In the genomic region with DNA sequence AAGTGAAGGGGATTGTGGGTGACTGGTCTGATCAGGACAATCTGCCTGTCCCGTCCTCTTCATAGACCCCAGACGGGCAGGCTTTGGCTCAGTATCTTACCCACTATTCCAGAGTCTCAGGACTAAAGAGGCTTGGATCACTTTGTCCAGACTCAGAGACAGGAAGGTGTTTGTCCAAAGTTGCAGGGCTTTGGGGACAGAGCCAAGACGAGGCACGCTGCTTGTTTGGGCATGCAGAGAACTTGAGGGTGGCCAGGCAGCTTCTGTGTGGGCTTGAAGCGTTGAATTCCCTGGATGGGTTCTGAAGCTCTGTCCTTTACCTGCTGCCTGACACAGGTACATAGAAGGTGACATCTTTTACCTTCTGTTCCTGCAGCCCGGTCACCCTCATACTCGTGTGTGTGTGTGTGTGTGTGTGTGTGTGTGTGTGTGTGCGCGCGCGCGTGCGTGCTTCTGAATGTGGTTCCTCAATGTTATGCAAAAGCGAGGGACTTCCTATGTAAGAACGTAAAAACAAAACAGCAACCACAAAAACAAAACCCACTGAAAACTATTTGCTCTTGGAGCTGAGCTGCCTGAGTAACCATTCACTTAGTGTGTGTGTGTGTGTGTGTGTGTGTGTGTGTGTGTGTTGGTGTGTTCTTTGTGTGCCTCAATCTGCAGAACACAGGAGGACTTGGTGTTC, we compare ENCODE assay signal across 13 mouse cellular contexts. TPM values are rescaled to one million over a fixed set of nuclear protein-coding genes. Genes with fewer than 3 reads are reported as not detected.
DNase-seq lines count a peak whose midpoint lies in the region; ATAC-seq lines count a peak whose summit lies in the region.
"Had no signal": no experiment of that assay in that cellular context is flagged by ENCODE, and none has a peak within 500 bp of the region (broad histone marks: within the 10 kb centered on the region; RNA-seq: fewer than 3 reads in every experiment).

No protein-coding gene starts in this region.

- no peak overlapping the region for H3K4me2 ChIP-seq in hindbrain, embryonic 14.5 days (replicated peaks)
- no peak overlapping the region for H3K4me2 ChIP-seq in hindbrain, embryonic 16.5 days (ENCODE audit: low read length)
- H3K4me2 ChIP-seq in limb, embryonic 11.5 days (ENCODE audit: low read depth, severe bottlenecking), result no peak overlapping the region
- no peak overlapping the region for H3K4me2 ChIP-seq in kidney, embryonic 15.5 days
- H3K4me2 ChIP-seq: embryonic facial prominence, embryonic 13.5 days; lung, embryonic 15.5 days; midbrain, embryonic 11.5 days had no signal

- no peak overlapping the region for H3K9ac ChIP-seq in hindbrain, embryonic 14.5 days
- H3K9ac ChIP-seq in hindbrain, embryonic 16.5 days (ENCODE audit: low read depth, low read length), result no peak overlapping the region
- H3K9ac ChIP-seq in limb, embryonic 11.5 days (ENCODE audit: low read length), result 0 out of 2 replicates have a peak overlapping the region, but pooled peaks have one; percentile 5
- no peak overlapping the region for H3K9ac ChIP-seq in kidney, embryonic 15.5 days
- H3K9ac ChIP-seq: lung, embryonic 15.5 days had no signal

- DNase-seq in hindbrain, embryonic 14.5 days (ENCODE audit: low spot score), result no peak
- DNase-seq in A20 (ENCODE audit: low read depth, low spot score), result peak; percentile 70
- no peak for DNase-seq in limb, embryonic 11.5 days (ENCODE audit: low spot score)
- no peak for DNase-seq in frontal cortex, postnatal 14 days (ENCODE audit: low spot score in 2 of 2)
- DNase-seq: cerebellum, postnatal 10 days; heart, postnatal 4 days; thymus, adult 18-20 months had no signal

- no peaks in the 10 kb centered on the region for H3K27me3 ChIP-seq in hindbrain, embryonic 14.5 days (ENCODE audit: control insufficient read depth, insufficient read depth, low read length)
- H3K27me3 ChIP-seq in hindbrain, embryonic 16.5 days (replicated peaks; ENCODE audit: control insufficient read depth, insufficient read depth, low read length), result no peaks in the 10 kb centered on the region
- H3K27me3 ChIP-seq in limb, embryonic 11.5 days (ENCODE audit: control insufficient read depth, insufficient read depth, low read length), result no peaks in the 10 kb centered on the region
- no peaks in the 10 kb centered on the region for H3K27me3 ChIP-seq in kidney, embryonic 15.5 days
- H3K27me3 ChIP-seq: embryonic facial prominence, embryonic 13.5 days; lung, embryonic 15.5 days had no signal

- no peaks in the 10 kb centered on the region for H3K9me3 ChIP-seq in hindbrain, embryonic 14.5 days (ENCODE audit: control insufficient read depth, low read length)
- no peaks in the 10 kb centered on the region for H3K9me3 ChIP-seq in hindbrain, embryonic 16.5 days (ENCODE audit: control insufficient read depth, low read length)
- H3K9me3 ChIP-seq in limb, embryonic 11.5 days (ENCODE audit: control insufficient read depth, low read length), result no peaks in the 10 kb centered on the region
- no peaks in the 10 kb centered on the region for H3K9me3 ChIP-seq in kidney, embryonic 15.5 days (replicated peaks)
- H3K9me3 ChIP-seq: embryonic facial prominence, embryonic 13.5 days; lung, embryonic 15.5 days had no signal

- no peaks in the 10 kb centered on the region for H3K36me3 ChIP-seq in hindbrain, embryonic 14.5 days (replicated peaks; ENCODE audit: control insufficient read depth, insufficient read depth)
- no peaks in the 10 kb centered on the region for H3K36me3 ChIP-seq in hindbrain, embryonic 16.5 days (ENCODE audit: control insufficient read depth, insufficient read depth, low read length)
- H3K36me3 ChIP-seq in limb, embryonic 11.5 days (ENCODE audit: control insufficient read depth, insufficient read depth, low read length), result no peaks in the 10 kb centered on the region
- H3K36me3 ChIP-seq in kidney, embryonic 15.5 days, result no peaks in the 10 kb centered on the region
- H3K36me3 ChIP-seq: lung, embryonic 15.5 days had no signal

- 86% methylated on average over 15 of the region's 15 CpGs for WGBS in hindbrain, embryonic 14.5 days
- 79% methylated on average over 15 of the region's 15 CpGs for WGBS in hindbrain, embryonic 16.5 days
- WGBS in limb, embryonic 11.5 days, result 88% methylated on average over 15 of the region's 15 CpGs
- 91% methylated on average over 15 of the region's 15 CpGs for WGBS in kidney, embryonic 15.5 days

- peaks cover 20% of the 10 kb centered on the region; the same call in 1 of the 2 replicates for H3K4me1 ChIP-seq in hindbrain, embryonic 14.5 days (replicated peaks; ENCODE audit: control insufficient read depth, insufficient read depth, low read length)
- peaks cover 14% of the 10 kb centered on the region for H3K4me1 ChIP-seq in hindbrain, embryonic 16.5 days (ENCODE audit: control insufficient read depth, insufficient read depth, low read depth, low read length)
- H3K4me1 ChIP-seq in limb, embryonic 11.5 days (ENCODE audit: control insufficient read depth, insufficient read depth, low read length), result no peaks in the 10 kb centered on the region
- peaks cover 8% of the 10 kb centered on the region; the same call in 1 of the 2 replicates for H3K4me1 ChIP-seq in kidney, embryonic 15.5 days

- no peak for ATAC-seq in hindbrain, embryonic 14.5 days (ENCODE audit: low FRiP score)
- ATAC-seq in hindbrain, embryonic 16.5 days, result no peak
- peak; percentile 46 for ATAC-seq in activated CD4-positive, CD25-positive, alpha-beta regulatory T cell, adult 4 months
- ATAC-seq in limb, embryonic 11.5 days (ENCODE audit: insufficient number of reproducible peaks, low FRiP score, low TSS enrichment, low read depth), result no peak
- no peak for ATAC-seq in kidney, embryonic 15.5 days (replicated peaks; ENCODE audit: low FRiP score)

- no peak overlapping the region for H3K4me3 ChIP-seq in hindbrain, embryonic 14.5 days (replicated peaks; ENCODE audit: low read length)
- H3K4me3 ChIP-seq in hindbrain, embryonic 16.5 days (ENCODE audit: low read length), result no peak overlapping the region
- no peak overlapping the region for H3K4me3 ChIP-seq in limb, embryonic 11.5 days (ENCODE audit: low read depth, low read length)
- no peak overlapping the region for H3K4me3 ChIP-seq in kidney, embryonic 15.5 days (replicated peaks)
- H3K4me3 ChIP-seq: embryonic facial prominence, embryonic 13.5 days; lung, embryonic 15.5 days had no signal

- peak overlapping the region; percentile 24; the same call in 1 of the 2 replicates for H3K27ac ChIP-seq in hindbrain, embryonic 14.5 days
- no peak overlapping the region for H3K27ac ChIP-seq in hindbrain, embryonic 16.5 days (ENCODE audit: low read depth, low read length)
- H3K27ac ChIP-seq in limb, embryonic 11.5 days (replicated peaks; ENCODE audit: low read depth, low read length), result no peak overlapping the region
- H3K27ac ChIP-seq in kidney, embryonic 15.5 days, result no peak overlapping the region
- H3K27ac ChIP-seq: embryonic facial prominence, embryonic 13.5 days; lung, embryonic 15.5 days had no signal

RNA-seq across cellular contexts. Expression of gene Dnaic2, which starts 24.8 kb away (rescaled TPM):
- 1.9 and 2.5 TPM in 2 replicates for polyA plus RNA-seq in hindbrain, embryonic 14.5 days (2014; fragmentation: Nextera tagmentation; extraction: Ambion mirVana)
- polyA plus RNA-seq in hindbrain, embryonic 16.5 days (2015; fragmentation: Nextera tagmentation; extraction: Ambion mirVana), result 2.5 and 3.0 TPM in 2 replicates
- polyA plus RNA-seq in activated CD4-positive, CD25-positive, alpha-beta regulatory T cell, adult 4 months (2017; shearing (Covaris generic)), result not detected
- polyA plus RNA-seq in limb, embryonic 11.5 days (2014; fragmentation: Nextera tagmentation; extraction: Ambion mirVana), result 0.20 TPM in 1 of 2 replicates, not detected in the other
- polyA plus RNA-seq in kidney, embryonic 15.5 days (2015; fragmentation: Nextera tagmentation; extraction: Ambion mirVana), result 0.41 and 0.56 TPM in 2 replicates

RNA-seq across cellular contexts. Expression of gene Ttyh2, which starts 27.2 kb away (rescaled TPM):
- 32.0 and 35.1 TPM in 2 replicates for polyA plus RNA-seq in hindbrain, embryonic 14.5 days (2014; fragmentation: Nextera tagmentation; extraction: Ambion mirVana)
- polyA plus RNA-seq in hindbrain, embryonic 16.5 days (2015; fragmentation: Nextera tagmentation; extraction: Ambion mirVana), result 31.6 and 40.7 TPM in 2 replicates
- polyA plus RNA-seq in activated CD4-positive, CD25-positive, alpha-beta regulatory T cell, adult 4 months (2017; shearing (Covaris generic)), result 1 to 10 TPM; 2.4 to 3.3 TPM
- polyA plus RNA-seq in limb, embryonic 11.5 days (2014; fragmentation: Nextera tagmentation; extraction: Ambion mirVana), result 9.5 and 10.0 TPM in 2 replicates
- polyA plus RNA-seq in kidney, embryonic 15.5 days (2015; fragmentation: Nextera tagmentation; extraction: Ambion mirVana), result 15.2 and 15.8 TPM in 2 replicates

RNA-seq across cellular contexts. Expression of gene Rpl38, which starts 34.1 kb away (rescaled TPM):
- 694 and 869 TPM in 2 replicates for polyA plus RNA-seq in hindbrain, embryonic 14.5 days (2014; fragmentation: Nextera tagmentation; extraction: Ambion mirVana)
- polyA plus RNA-seq in hindbrain, embryonic 16.5 days (2015; fragmentation: Nextera tagmentation; extraction: Ambion mirVana), result 578 and 579 TPM in 2 replicates
- 1,000 to 10,000 TPM; 1,043 to 1,380 TPM for polyA plus RNA-seq in activated CD4-positive, CD25-positive, alpha-beta regulatory T cell, adult 4 months (2017; shearing (Covaris generic))
- 1,033 and 1,082 TPM in 2 replicates for polyA plus RNA-seq in limb, embryonic 11.5 days (2014; fragmentation: Nextera tagmentation; extraction: Ambion mirVana)
- polyA plus RNA-seq in kidney, embryonic 15.5 days (2015; fragmentation: Nextera tagmentation; extraction: Ambion mirVana), result 1,080 and 1,196 TPM in 2 replicates
